Mouse (Mus musculus): ENCODE results near the gene Gm2056.
"Not testable (repeated sequence)": the region's sequence is repeated elsewhere in the genome, so short reads cannot be mapped to it uniquely, and the experiment has no call there.

The Gm2056 gene
- long read RNA-seq, experiment 1, result 0 reads
- long read RNA-seq, experiment 2, result 0 reads

- intact Hi-C loops (cut with DNase I), result not testable (repeated sequence)
Observed at GRCm38 (mm10) chr12:88026704-88027103, at the start of gene Gm2056. Gm2056 (plus strand) TSS chr12:88027004.

- intact Hi-C loops (cut with DNase I), result not testable (repeated sequence)
Observed at GRCm38 (mm10) chr12:87984000-87984399, 42.8 kb upstream of the Gm2056 start.

DNA sequence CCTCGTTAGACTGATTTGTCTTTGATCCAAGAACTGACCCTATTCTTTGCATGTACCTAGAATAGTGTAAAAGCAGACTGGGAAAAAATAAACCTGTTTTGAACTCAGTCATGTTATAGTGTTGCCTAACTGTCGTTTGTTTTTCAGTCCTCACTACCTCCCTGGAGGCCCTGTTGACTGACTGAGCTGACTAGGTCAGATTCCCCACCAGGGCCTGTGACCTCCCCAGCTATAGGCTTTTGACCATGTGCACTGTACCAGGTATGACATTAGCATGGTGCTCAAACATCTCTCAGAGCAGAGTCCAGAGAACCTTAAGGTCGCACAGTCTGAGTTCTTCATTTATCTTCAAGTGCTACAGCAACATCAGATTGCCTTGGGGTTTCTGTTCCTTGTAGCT lies 22.7 kb upstream of the Gm2056 start:
- intact Hi-C loops (cut with DNase I), result not testable (repeated sequence)

GRCm38 (mm10) chr12:88011548-88011947 lies 15.3 kb upstream of the Gm2056 start, which contains the start of gene Gm2075:
Gm2075 (plus strand) TSS chr12:88011848.
- intact Hi-C loops (cut with DNase I), result not testable (repeated sequence)

- intact Hi-C loops (cut with DNase I), result loop anchor here (5.0 kb wide), 1 partner anchor 59 kb away; no protein-coding TSS in a partner anchor
Observed at GRCm38 (mm10) chr12:88018671-88019070, 8.1 kb upstream of the Gm2056 start, which contains the start of gene Gm6803. Gm6803 (minus strand) TSS chr12:88018771.

DNA sequence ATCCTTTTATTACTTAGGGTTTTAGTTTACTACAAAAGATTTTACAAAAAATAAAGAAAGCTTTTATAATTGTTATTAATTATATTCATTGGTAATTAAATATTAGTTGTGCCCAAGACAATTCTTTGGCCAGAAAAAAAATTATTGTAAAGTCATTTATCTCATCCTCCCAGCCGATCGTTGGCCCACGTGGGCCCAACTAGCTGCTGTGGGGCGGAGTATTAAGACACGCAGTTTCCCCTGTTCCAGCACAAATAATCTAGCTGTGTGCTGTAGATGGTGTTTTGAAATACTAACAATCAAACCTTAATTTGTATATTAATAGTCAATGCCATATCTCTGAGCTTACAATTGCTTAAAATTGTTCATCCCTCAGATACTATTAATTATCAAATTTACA lies 5.4 kb downstream of the Gm2056 start:
- intact Hi-C loops (cut with DNase I), result not testable (repeated sequence)

- intact Hi-C loops (cut with DNase I), result not testable (repeated sequence)
Observed at GRCm38 (mm10) chr12:88039062-88039461, 12.3 kb downstream of the Gm2056 start.

GRCm38 (mm10) chr12:88039703-88040102 lies 12.9 kb downstream of the Gm2056 start:
- intact Hi-C loops (cut with DNase I), result not testable (repeated sequence)

DNA sequence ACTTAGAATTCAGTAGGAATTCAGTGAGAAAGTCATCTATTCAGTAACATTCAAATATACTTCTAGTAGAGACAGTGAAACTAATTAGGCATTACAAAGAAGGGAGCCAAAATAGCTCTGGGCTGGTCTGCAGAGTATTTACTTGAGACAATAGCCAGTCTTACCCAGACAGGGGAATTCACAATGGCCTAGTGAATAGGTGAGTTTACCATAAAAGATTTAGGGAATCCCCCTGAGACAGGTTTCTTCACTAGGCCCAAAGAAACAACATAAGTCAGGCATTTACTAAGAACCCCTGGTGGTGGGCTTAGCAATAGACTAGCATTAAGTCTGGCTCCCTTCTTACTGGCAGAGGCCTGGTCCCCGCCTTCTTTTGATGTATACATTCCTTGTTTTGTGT lies 18.4 kb downstream of the Gm2056 start:
- intact Hi-C loops (cut with DNase I), result not testable (repeated sequence)
